Mouse (Mus musculus) kidney, adult 18-20 months (tissue): Measurements from ENCODE around the gene Cyp27b1.
A peak's percentile ranks its signal among the peaks of the same experiment; 100 is the strongest.
"Not testable (repeated sequence)": the region's sequence is repeated elsewhere in the genome, so short reads cannot be mapped to it uniquely, and the experiment has no call there.

Source experiments
- DNase-seq: peaks from one replicate; pipeline ENCODE4 v3.0.0; 2021

Gene Cyp27b1

GRCm38 (mm10) chr10:127050119-127050474, 2.0 kb downstream of the Cyp27b1 start:
- DNase-seq, result no peak

- DNase-seq, result no peak
Measured at GRCm38 (mm10) chr10:127054646-127055045, 6.6 kb downstream of the Cyp27b1 start.

GRCm38 (mm10) chr10:127055406-127055805, 7.4 kb downstream of the Cyp27b1 start:
- no peak for DNase-seq

GRCm38 (mm10) chr10:127056490-127056889, 8.4 kb downstream of the Cyp27b1 start:
- DNase-seq, result no peak

GRCm38 (mm10) chr10:127058161-127058560, 10.1 kb downstream of the Cyp27b1 start:
- DNase-seq, result peak; percentile 80

GRCm38 (mm10) chr10:127058708-127059107, 10.7 kb downstream of the Cyp27b1 start:
- peak; percentile 16 for DNase-seq

GRCm38 (mm10) chr10:127059174-127059967, 11.3 kb downstream of the Cyp27b1 start:
- peak; percentile 16 for DNase-seq

GRCm38 (mm10) chr10:127059968-127060916, 12.2 kb downstream of the Cyp27b1 start, which contains the start of gene March9:
Gene March9 (minus strand): TSS chr10:127060184.
- peak; percentile 82 for DNase-seq

- no peak for DNase-seq
Measured at GRCm38 (mm10) chr10:127061085-127061484, 13.0 kb downstream of the Cyp27b1 start.

- no peak for DNase-seq
Measured at GRCm38 (mm10) chr10:127061513-127061912, 13.5 kb downstream of the Cyp27b1 start.

GRCm38 (mm10) chr10:127062101-127062500, 14.1 kb downstream of the Cyp27b1 start:
- DNase-seq, result not testable (repeated sequence)

- DNase-seq, result no peak
Measured at GRCm38 (mm10) chr10:127062503-127062902, 14.5 kb downstream of the Cyp27b1 start.

GRCm38 (mm10) chr10:127063239-127063872, 15.3 kb downstream of the Cyp27b1 start, which contains the start of gene Cdk4:
Gene Cdk4 (plus strand): TSS chr10:127063534.
- DNase-seq, result peak; percentile 99

- no peak for DNase-seq
Measured at GRCm38 (mm10) chr10:127063913-127064870, 16.1 kb downstream of the Cyp27b1 start.

- no peak for DNase-seq
Measured at GRCm38 (mm10) chr10:127065981-127066380, 17.9 kb downstream of the Cyp27b1 start.

GRCm38 (mm10) chr10:127066519-127067018, 18.5 kb downstream of the Cyp27b1 start:
- DNase-seq, result no peak

GRCm38 (mm10) chr10:127068360-127069038, 20.4 kb downstream of the Cyp27b1 start:
- no peak for DNase-seq

- no peak for DNase-seq
Measured at GRCm38 (mm10) chr10:127069281-127070189, 21.5 kb downstream of the Cyp27b1 start.

- peak; percentile 89 for DNase-seq
Measured at GRCm38 (mm10) chr10:127070190-127071121, 22.4 kb downstream of the Cyp27b1 start, which contains the start of gene Tspan31. Gene Tspan31 (minus strand): TSS chr10:127070264.
